8 mouse cellular contexts compared by ENCODE assay signal in the genomic region with DNA sequence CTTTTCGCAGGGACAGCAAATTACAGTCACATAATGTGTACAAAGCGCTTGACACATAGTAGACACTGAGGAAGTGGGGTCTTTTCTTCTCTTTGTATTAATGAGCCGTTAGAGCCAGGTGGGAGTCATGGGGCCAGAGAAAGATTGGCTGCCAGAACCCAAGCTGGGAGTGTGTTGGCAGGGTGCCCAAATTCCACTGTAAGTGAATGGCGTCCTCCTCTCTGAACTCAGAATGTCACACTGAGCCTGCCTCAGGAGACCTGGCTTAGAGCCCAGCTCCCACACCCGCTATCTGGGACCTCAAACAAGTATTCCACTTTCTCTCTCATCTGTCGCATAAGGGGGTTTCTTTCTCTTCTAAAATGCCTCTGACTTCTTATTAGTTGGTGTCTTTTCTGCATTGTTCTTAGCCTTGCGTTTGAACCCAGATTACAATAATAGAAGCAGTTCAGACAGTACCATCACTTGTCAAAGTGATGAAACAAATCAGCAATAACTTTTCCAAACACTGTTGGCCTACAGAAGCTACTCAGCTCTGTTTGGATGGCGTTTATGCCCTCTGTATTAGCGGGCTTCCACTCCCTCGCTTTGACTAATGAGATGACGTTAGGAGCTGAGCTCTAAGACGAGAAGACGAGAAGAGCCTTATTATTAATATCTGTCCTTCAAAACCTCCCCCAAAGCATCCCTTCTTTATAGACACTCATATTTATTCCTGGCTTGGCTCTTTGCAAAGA. TPM values are rescaled to one million over a fixed set of nuclear protein-coding genes. Genes with fewer than 3 reads are reported as not detected.
DNase-seq lines count a peak whose midpoint lies in the region; ATAC-seq and TF ChIP-seq lines count a peak whose summit lies in the region.

No protein-coding gene starts in this region.

- peak; percentile 67; the same call in 1 of the 2 replicates for ATAC-seq in embryonic facial prominence, embryonic 13.5 days (ENCODE audit: insufficient number of reproducible peaks, insufficient read depth, low FRiP score, low TSS enrichment, low read depth)
- peak; percentile 96 for ATAC-seq in heart, embryonic 16.5 days (replicated peaks; ENCODE audit: extremely low read depth, insufficient read depth, low FRiP score)
- ATAC-seq in stomach, postnatal 0 days (ENCODE audit: low FRiP score, low TSS enrichment): peak; percentile 66; the same call in 1 of the 2 replicates

- H3K4me1 ChIP-seq in embryonic facial prominence, embryonic 13.5 days: peaks cover 35% of the 10 kb centered on the region
- H3K4me1 ChIP-seq in heart, embryonic 16.5 days (ENCODE audit: control insufficient read depth, insufficient read depth, low read length): peaks cover 16% of the 10 kb centered on the region
- H3K4me1 ChIP-seq in stomach, postnatal 0 days (replicated peaks; ENCODE audit: control insufficient read depth, insufficient read depth): no peaks in the 10 kb centered on the region

- peak; percentile 58 for DNase-seq in MN1 (ENCODE audit: low spot score)
- DNase-seq in adipocyte (ENCODE audit: low spot score): peak; percentile 7
- peak; percentile 88 for DNase-seq in kidney, postnatal 14 days
- peak; percentile 86 to 89 for DNase-seq in lung, postnatal 4 days
- peak; percentile 85 for DNase-seq in stomach, postnatal 0 days (ENCODE audit: low spot score)
- no peak for DNase-seq in thymus, postnatal 10 days (ENCODE audit: low spot score in 2 of 2)

- no peak for TF ChIP-seq CTCF in stomach, postnatal 0 days (IDR thresholded peaks at IDR 0.05; ENCODE audit: low read depth)

- peak overlapping the region; percentile 29; the same call in 1 of the 2 replicates for H3K27ac ChIP-seq in embryonic facial prominence, embryonic 13.5 days
- H3K27ac ChIP-seq in heart, embryonic 16.5 days (ENCODE audit: low read length): peak overlapping the region; percentile 80
- H3K27ac ChIP-seq in stomach, postnatal 0 days (replicated peaks): no peak overlapping the region

- 34% methylated on average over 13 of the region's 13 CpGs for WGBS in embryonic facial prominence, embryonic 13.5 days
- 20% methylated on average over 13 of the region's 13 CpGs for WGBS in heart, embryonic 16.5 days
- 17% methylated on average over 13 of the region's 13 CpGs for WGBS in stomach, postnatal 0 days

- no peak overlapping the region for H3K9ac ChIP-seq in embryonic facial prominence, embryonic 13.5 days
- H3K9ac ChIP-seq in heart, embryonic 16.5 days (ENCODE audit: low read length): peak overlapping the region; percentile 5; the same call in 1 of the 2 replicates
- no peak overlapping the region for H3K9ac ChIP-seq in stomach, postnatal 0 days (ENCODE audit: low read length)

- H3K9me3 ChIP-seq in embryonic facial prominence, embryonic 13.5 days: no peaks in the 10 kb centered on the region
- H3K9me3 ChIP-seq in heart, embryonic 16.5 days (replicated peaks; ENCODE audit: control insufficient read depth, low read length): no peaks in the 10 kb centered on the region
- no peaks in the 10 kb centered on the region for H3K9me3 ChIP-seq in stomach, postnatal 0 days (ENCODE audit: control insufficient read depth, low read length)

- no peaks in the 10 kb centered on the region for H3K27me3 ChIP-seq in embryonic facial prominence, embryonic 13.5 days
- H3K27me3 ChIP-seq in heart, embryonic 16.5 days (ENCODE audit: control insufficient read depth, insufficient read depth, low read length): no peaks in the 10 kb centered on the region
- no peaks in the 10 kb centered on the region; the same call in 1 of the 2 replicates for H3K27me3 ChIP-seq in stomach, postnatal 0 days (ENCODE audit: control insufficient read depth, insufficient read depth, low read length)

- peak overlapping the region; percentile 34 for H3K4me2 ChIP-seq in embryonic facial prominence, embryonic 13.5 days
- peak overlapping the region; percentile 41 for H3K4me2 ChIP-seq in heart, embryonic 16.5 days (ENCODE audit: low read depth, low read length)
- no peak overlapping the region for H3K4me2 ChIP-seq in stomach, postnatal 0 days (replicated peaks; ENCODE audit: low read depth)

- no peaks in the 10 kb centered on the region for H3K36me3 ChIP-seq in embryonic facial prominence, embryonic 13.5 days
- H3K36me3 ChIP-seq in heart, embryonic 16.5 days (ENCODE audit: control insufficient read depth, insufficient read depth): no peaks in the 10 kb centered on the region
- no peaks in the 10 kb centered on the region for H3K36me3 ChIP-seq in stomach, postnatal 0 days (ENCODE audit: control insufficient read depth, insufficient read depth, low read length)

- H3K4me3 ChIP-seq in embryonic facial prominence, embryonic 13.5 days: no peak overlapping the region
- H3K4me3 ChIP-seq in heart, embryonic 16.5 days (ENCODE audit: low read length): no peak overlapping the region
- no peak overlapping the region for H3K4me3 ChIP-seq in stomach, postnatal 0 days (ENCODE audit: low read depth, low read length)

- TF ChIP-seq EP300 in stomach, postnatal 0 days (optimal IDR thresholded peaks at IDR 0.05): no peak

RNA-seq across cellular contexts. Expression of a gene that starts 21.9 kb away (rescaled TPM):
- polyA plus RNA-seq in embryonic facial prominence, embryonic 13.5 days (2015; fragmentation: Nextera tagmentation; extraction: Ambion mirVana): 74.0 and 111 TPM in 2 replicates
- polyA plus RNA-seq in heart, embryonic 16.5 days (2015; fragmentation: Nextera tagmentation; extraction: Ambion mirVana): 20.6 and 21.4 TPM in 2 replicates
- 0.79 and 0.94 TPM in 2 replicates for polyA plus RNA-seq in stomach, postnatal 0 days (2015; fragmentation: Nextera tagmentation; extraction: Ambion mirVana)

Comparison
In these comparisons a context has a peak if more than half of its experiments do, and no peak if none do; other contexts are left out.
1. DNase-seq: peak in MN1 (single experiment), adipocyte (single experiment), kidney, postnatal 14 days (single experiment), lung, postnatal 4 days (2 of 2) and stomach, postnatal 0 days (single experiment); none in thymus, postnatal 10 days (0 of 2).
2. RNA of a gene that starts 21.9 kb away (polyA plus RNA-seq): 74.0 to 111 TPM in embryonic facial prominence, embryonic 13.5 days and 20.6 to 21.4 TPM in heart, embryonic 16.5 days; 0.79 to 0.94 TPM in stomach, postnatal 0 days; every median in the first group is over 10 times any median in the second.
3. Peak in every context shown above with its lines, with median percentiles within 50 percentile points of each other: ATAC-seq.